Mouse (Mus musculus) myocyte (in vitro differentiated cells): ENCODE measurements at regions not wholly inside any gene's neighbourhood (a gene's known extent, or its start where the extent isn't known, plus 50 kb on each side); places are given as distances from the start of the nearest gene placed in this dataset.

ENCODE experiments used
- E2F4 ChIP-seq: IDR thresholded peaks from one replicate; pipeline ENCODE4 v1.6.1; 2011; ENCODE audit warnings: mild to moderate bottlenecking, control low read depth, moderate library complexity; ENCODE audit not compliant: insufficient read depth
- MAX ChIP-seq: IDR thresholded peaks from one replicate; pipeline ENCODE4 v1.6.1; 2011; ENCODE audit warnings: low read depth, mild to moderate bottlenecking, control low read depth
- MYOD1 ChIP-seq, 3 experiments: IDR thresholded peaks; one replicate each; pipeline ENCODE4 v1.6.1; 2011; ENCODE audit warnings: control low read depth in 2 of 3, low read depth in 2 of 3, mild to moderate bottlenecking in 2 of 3, moderate library complexity in 1 of 3; ENCODE audit not compliant: insufficient read length in 2 of 3, control insufficient read depth in 1 of 3
- MYOG ChIP-seq, 3 experiments: IDR thresholded peaks; one replicate each; pipeline ENCODE4 v1.6.1; 2011; ENCODE audit warnings: control low read depth in 2 of 3, low read depth in 2 of 3, mild to moderate bottlenecking in 2 of 3; ENCODE audit not compliant: insufficient read length in 2 of 3, control insufficient read depth in 1 of 3, insufficient read depth in 1 of 3
- POLR2A ChIP-seq: IDR thresholded peaks from one replicate; pipeline ENCODE4 v1.6.1; 2011; ENCODE audit warnings: low read depth, mild to moderate bottlenecking, control low read depth, moderate library complexity; ENCODE audit not compliant: insufficient read length
- POLR2AphosphoS2 ChIP-seq: IDR thresholded peaks from one replicate; pipeline ENCODE4 v1.6.1; 2011; ENCODE audit warnings: low read depth, control low read depth; ENCODE audit not compliant: insufficient read length
- REST ChIP-seq: IDR thresholded peaks from one replicate; pipeline ENCODE4 v1.6.1; 2011; ENCODE audit warnings: mild to moderate bottlenecking, control low read depth, moderate library complexity; ENCODE audit not compliant: insufficient read depth, insufficient read length
- TCF12 ChIP-seq: IDR thresholded peaks from one replicate; pipeline ENCODE4 v1.6.1; 2011; ENCODE audit warnings: mild to moderate bottlenecking, control low read depth; ENCODE audit not compliant: poor library complexity, insufficient read depth, severe bottlenecking
- TCF3 ChIP-seq: IDR thresholded peaks from one replicate; pipeline ENCODE4 v1.6.1; 2011; ENCODE audit warnings: low read depth, control low read depth; ENCODE audit not compliant: insufficient read length
- USF1 ChIP-seq: IDR thresholded peaks from one replicate; pipeline ENCODE4 v1.6.1; 2011; ENCODE audit warnings: low read depth, mild to moderate bottlenecking, control low read depth, moderate library complexity

- TF ChIP-seq REST (no peak), POLR2AphosphoS2 (no peak), TCF12 (no peak), POLR2A (no peak), E2F4 (no peak), MAX (no peak), TCF3 (no peak), MYOD1 (IDR thresholded peaks at IDR 0.05; ENCODE audit: control insufficient read depth in 1 of 3, insufficient read length in 2 of 3, low read depth in 2 of 3) (no peak), MYOG (IDR thresholded peaks at IDR 0.05; ENCODE audit: control insufficient read depth in 1 of 3, insufficient read depth in 1 of 3, insufficient read length in 2 of 3, low read depth in 2 of 3) (no peak), USF1 (no peak)
These were observed 82.0 kb downstream of the Kcnrg start for GRCm38 (mm10) chr14:61689281-61689680.
